Mouse (Mus musculus): Measurements from ENCODE around the gene Slc22a26.
"Not testable (repeated sequence)": the region's sequence is repeated elsewhere in the genome, so short reads cannot be mapped to it uniquely, and the experiment has no call there.

The Slc22a26 gene

DNA sequence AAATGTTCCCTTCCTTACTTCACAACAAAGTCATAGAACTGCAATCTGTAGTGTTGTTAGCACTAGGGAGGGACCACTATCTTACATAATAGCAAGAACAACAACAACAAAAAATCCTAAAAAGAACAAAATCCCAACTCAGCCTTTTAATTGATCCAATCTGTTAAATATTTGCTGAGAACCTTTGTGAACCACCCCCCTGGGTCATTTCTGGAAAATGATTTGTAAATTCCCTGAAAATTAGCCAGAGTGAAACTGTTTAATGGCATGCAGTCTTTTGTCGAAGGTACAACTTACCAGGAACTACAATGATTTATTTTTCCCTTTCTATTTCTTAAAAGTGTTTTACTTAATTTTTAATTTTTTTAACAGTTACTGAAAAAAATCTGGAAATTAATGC is at the start of gene Slc22a26:
TSS of gene Slc22a26 (minus strand) at position 97 of the 400 bp plus-strand sequence.
- no peak for DNase-seq (ENCODE audit: extremely low spot score)

DNA sequence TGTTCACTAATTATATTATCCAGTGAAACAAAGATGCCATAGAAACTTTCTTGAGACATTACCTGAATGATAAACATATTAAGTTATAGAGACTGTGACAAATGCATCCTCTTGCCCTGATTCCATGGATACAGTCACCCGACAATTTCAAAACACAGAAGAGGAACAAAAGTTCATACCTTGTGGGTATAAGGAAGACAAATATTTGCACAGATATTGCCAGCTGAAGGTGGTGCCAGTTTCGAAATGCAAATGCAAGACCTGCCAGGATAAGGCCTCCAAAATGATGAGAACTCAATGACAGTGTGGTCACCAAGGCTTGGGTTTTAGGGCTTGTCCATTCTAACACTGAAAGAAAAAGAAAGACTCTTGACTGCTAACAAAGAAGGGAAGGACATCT is 27.4 kb upstream of the Slc22a26 start:
- DNase-seq (ENCODE audit: extremely low spot score), result no peak

DNA sequence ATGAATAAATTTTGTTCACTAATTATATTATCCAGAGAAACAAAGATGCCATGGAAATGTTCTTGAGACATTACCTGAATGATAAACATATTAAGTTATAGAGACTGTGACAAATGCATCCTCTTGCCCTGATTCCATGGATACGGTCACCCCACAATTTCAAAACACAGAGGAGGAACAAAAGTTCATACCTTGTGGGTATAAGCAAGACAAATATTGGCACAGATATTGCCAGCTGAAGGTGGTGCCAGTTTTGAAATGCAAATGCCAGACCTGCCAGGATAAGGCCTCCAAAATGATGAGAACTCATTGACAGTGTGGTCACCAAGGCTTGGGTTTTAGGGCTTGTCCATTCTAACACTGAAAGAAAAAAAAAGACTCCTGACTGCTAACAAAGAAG is 11.9 kb downstream of the Slc22a26 start:
- no peak for DNase-seq (ENCODE audit: extremely low spot score)

DNA sequence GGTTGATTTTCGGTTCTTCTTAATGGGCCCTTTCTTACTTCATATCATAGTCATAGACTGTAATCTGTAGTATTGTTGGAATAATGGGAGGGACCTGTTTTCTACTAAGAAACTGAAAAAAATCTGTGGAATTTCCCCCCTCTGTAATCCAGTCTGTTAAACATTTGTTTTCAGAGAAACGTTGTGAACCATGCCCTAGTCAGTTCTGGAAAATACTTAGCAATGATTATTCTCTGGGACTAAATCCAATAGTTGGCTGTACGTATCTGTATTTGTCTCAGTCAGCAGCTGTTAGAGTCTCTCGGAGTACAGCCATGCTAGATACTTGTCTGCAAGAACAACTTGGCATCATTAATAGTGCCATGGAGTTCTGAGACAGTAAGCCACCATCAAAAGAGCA is 27.2 kb downstream of the Slc22a26 start:
- DNase-seq (ENCODE audit: extremely low spot score), result no peak

DNA sequence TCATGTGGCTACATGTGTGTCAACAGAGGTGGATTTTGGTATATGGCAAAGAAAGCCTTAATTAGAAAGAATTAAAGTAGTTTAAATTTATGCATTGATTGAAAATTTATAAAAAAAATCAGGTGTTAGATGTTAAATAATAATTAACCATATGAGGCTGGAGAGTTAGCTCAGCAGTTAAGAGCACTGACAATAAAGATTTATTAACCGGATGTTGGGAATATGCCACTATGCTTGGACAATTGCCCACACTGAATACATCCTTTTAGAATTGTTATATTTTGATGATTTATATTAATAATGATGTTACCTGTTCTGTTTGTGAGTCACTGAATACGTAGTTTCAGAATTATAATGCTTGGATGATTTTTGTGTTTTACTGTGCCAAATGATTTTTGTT is 36.3 kb downstream of the Slc22a26 start:
- no peak for DNase-seq (ENCODE audit: extremely low spot score)

DNA sequence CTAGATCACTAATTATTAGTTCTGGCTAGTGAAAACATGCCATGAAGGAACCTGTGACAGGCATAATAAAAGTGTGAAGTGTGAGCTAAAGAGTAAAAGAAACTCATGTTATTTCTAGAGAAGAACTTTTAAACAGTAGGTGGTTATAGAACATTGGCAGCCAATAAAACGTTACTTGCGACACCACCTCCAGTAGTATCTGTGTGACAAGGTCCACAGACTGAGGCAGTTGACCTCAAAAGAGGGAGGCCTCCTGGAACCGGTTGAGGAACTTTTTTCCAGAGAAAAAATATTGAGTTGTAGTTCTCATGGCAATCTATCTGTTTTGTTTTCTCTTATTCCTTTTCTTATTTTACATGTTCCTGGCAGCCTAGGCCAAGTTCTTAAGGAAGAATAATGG is 36.9 kb downstream of the Slc22a26 start:
- DNase-seq (ENCODE audit: extremely low spot score), result no peak

DNA sequence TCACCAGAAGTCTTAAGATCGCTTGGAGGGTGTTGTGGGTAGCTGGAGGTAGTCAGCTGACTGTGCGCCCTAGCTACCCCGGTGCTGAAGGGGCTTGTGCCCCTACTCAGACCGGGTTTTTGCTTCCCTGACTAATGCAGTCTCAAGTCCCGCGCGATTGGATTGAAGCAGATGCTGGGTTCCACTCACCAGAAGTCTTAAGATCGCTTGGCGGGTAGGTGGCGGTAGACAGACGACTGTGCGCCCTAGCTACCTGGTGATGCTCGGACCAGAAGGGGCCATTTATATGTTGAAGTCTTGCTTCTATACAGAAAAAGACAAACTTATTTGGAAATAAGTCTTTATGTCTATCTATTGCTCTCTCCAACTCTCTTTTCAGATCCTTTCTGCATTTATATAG is 49.1 kb downstream of the Slc22a26 start:
- not testable (repeated sequence) for DNase-seq (ENCODE audit: extremely low spot score)
